Mouse (Mus musculus): ENCODE measurements around the gene Wls. TPM values are rescaled to one million over a fixed set of nuclear protein-coding genes. Genes with fewer than 3 reads are reported as not detected.

Gene Wls
- total RNA-seq, 2 experiments from 2014 or later = 58.9 to 59.6 TPM

DNA sequence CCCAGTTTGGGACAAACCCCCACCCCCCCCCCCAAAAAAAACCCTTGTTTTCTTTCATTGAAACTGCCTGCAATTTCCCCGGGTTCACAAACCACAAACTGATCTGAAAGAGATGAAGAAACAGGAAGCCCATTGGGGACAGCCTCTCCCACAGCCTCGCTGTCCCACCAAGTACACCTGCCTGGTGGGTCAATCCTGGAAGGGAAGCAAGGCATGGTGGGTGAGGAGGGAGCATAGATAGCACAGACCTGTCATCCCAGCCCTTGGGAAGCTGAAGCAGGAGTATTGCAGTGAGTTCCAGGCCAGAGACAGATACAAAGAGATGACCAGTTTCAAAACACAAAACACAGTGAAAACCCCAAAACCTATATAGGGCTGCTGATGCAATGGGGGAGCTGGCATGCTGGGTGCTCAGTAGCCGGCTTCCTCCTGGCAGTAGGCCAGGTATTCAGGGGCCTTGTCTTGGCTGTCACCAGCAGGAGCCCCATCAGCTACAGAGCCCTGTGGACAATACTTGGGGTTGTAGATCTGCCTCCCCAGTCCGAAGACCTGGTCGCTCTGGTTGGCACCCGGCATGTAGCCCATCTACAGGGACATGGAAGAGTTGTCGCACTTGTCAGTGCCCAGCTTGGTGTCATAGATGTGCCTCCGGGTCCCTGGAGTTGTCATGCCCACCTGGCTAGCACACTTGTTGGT lies 51.7 kb downstream of the Wls start:
- no peak for DNase-seq (ENCODE audit: low spot score in 2 of 2)

DNA sequence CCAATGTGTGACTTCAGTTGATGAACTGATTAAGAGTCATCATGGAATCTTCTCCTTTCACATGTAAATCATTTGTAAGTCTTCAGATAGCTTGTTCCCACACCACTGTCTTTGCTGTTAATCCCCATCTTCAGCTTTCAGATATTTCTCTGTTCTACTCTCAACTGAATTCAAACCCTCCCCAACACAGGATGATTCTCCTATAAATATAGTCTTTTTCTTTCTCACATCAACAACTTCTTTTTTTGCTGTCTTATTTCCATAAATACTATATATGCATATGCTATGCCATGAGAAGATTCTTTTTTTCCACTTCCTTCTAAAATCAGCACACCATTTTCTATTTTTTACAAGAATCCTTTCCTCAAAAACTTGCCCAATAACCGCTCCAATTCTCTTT lies 67.9 kb downstream of the Wls start:
- DNase-seq (ENCODE audit: low spot score in 2 of 2) = no peak

DNA sequence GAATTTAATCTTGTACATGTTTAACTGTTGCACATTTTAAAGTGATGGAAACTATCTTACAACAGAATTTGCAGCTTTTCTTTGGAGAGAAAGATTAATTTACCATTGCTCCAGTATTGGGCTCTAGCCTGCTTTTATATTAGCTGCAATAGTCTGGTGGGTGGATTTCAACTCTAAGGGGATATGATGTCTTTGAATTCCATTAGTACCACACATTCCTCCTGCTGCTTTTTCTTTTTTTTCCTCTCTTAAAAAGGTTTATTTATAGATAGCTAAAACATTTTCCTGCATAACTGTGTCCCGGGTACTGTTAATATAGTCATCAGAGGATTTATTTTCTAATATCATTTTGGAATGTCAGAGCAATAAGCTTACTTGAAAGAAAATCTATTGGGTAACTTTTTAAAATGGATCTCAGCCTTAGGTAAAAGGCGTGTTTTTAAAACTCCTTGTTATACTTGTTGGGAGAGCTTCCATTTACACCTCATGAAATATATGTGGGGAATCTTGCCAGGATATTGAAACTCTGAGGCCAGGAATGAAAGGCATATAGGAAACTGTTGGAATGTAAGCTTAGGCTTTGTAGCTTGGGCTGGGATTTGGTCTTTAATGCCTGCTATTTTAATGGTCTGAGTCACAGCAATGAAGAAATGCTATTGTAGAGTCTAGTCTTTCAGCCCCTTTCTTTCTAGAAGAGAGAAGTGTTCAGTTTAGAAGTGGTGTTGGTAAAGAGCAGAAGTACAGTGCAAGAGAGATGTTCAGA lies 78.0 kb downstream of the Wls start:
- no peak for DNase-seq (ENCODE audit: low spot score in 2 of 2)

Other genes starting within 250 kb of the Wls start
- not detected for gene Rpe65, start 240.5 kb upstream of the Wls start, total RNA-seq (2021)